Mouse (Mus musculus): Measurements from ENCODE around the gene Usf2. TPM values are rescaled to one million over a fixed set of nuclear protein-coding genes. Genes with fewer than 3 reads are reported as not detected.

Gene Usf2
- polyA plus RNA-seq (2012; ENCODE audit: low replicate concordance): 151 and 188 TPM in 2 replicates

DNA sequence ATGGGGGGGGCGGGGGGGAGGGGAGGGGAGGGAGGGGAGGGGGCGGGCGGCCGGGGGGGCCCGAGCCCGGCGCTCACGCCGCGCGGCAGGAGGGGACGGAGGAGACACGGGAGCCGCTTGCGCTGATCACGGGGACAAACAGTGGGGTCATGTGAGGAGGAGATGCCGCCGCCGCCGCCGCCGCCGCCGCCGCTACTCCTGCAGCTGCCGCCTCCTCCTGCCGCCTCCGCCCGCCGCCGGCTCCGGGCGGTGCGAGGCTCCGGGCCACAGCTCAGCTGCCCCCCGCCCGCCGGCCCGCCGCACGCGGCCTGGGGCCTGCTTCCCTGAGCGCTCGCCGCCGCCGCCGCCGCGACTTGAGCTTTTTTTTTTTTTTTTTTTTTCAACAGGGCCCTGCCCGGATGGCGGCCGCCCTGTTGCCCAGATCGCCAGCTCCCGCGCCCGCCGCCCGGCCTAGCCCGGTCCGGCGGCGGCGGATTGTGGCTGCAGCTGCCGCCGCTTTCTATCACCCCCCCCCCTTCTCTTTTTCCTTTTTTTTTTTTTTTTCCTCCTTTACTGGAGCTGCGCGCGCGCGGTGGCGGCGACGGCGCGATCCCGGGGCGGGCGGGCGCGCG, at the start of gene Usf2:
Usf2 (minus strand) TSS at position 48 of the 611 bp plus-strand sequence.

DNA sequence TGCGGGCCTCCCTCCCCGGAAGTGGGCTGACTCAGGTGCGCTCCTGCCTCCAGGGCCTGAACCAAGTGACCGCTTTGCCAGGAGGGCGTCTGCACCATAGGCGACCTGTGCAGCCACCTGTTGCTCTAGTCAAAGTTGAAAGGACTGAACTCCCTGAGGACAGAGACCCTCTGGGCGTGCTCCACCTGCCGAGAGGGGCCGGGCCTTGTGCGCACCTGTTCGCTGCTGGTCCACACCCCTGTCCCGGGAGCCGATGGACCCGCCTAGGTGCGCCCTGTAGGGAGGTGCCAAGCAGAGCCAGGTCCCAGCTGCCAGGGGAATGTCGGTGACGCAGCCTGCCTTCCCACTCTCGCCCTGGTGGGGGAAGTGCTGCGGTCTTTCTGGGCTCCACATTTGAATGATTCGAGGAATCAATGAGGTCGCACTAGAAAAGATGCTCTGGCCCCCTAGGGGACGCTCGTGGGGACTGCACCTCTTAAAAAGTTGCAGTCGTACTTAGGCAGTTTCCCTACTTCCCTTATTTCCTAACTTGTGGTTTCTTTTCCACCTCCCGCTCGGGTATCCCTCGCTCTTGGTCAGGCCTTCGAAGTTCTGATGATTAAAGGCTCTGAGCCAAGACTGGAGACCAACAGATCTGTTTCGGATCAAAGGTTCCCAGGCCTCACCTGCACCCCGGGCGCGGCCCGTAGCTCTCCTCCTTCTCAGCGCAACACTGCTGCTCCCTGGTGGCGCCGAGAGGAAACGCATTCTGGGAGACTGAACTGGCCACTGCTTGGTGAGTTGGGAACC, 17.1 kb upstream of the Usf2 start, which contains the start of gene Fam187b:
Fam187b (plus strand) TSS at position 290 of the 789 bp plus-strand sequence.

DNA sequence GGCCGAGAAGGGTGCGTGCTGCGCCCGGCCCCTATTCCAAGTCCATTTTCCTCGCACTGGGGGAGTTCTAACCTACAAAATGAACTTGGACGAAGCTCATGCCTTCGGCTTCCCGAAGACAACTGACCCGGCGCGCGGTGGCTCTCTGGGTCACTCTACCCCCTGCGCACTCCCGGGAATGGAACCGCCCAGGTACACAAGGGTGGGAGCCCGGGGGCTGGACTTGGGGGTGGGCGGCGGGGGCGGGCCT, 16.6 kb upstream of the Usf2 start, which contains the start of gene Lsr:
Lsr (minus strand) TSS at position 214 of the 250 bp plus-strand sequence.

DNA sequence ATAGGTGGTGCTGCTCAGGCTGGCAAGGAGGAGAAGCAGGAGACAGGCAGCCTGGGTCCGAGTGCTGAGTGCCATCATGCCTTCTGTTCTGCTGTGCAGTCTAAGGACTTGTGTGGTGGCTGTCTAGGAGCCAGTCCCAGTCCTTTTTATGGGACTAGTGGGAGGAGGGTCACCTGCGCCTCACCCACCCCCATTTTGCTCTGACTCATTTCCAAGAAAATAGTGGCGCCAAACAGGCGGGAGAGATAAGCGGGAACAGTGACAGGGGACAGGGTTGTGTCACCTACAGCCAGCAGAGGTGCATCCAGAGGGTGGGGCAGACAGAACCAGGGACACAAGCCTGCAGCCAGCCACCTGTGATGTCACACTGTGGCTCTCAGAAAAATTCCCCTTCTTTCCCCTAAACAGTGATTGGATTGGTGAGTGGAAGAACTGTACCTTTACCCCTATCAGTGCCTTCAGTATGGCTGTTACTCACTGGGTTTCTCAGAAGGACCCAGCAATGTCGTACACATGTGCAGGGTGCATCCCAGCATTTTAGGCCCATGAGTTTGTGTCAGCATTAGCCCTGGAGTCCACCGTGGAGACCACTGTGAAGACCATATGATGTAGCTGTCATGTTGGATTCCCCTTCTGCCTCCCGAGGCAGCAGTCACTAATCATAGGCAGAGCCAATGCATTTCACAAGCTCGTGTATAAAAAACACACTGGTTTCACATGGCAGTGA, 12.5 kb downstream of the Usf2 start, which contains the start of gene Hamp:
Hamp (minus strand) TSS at position 124 of the 727 bp plus-strand sequence.

DNA sequence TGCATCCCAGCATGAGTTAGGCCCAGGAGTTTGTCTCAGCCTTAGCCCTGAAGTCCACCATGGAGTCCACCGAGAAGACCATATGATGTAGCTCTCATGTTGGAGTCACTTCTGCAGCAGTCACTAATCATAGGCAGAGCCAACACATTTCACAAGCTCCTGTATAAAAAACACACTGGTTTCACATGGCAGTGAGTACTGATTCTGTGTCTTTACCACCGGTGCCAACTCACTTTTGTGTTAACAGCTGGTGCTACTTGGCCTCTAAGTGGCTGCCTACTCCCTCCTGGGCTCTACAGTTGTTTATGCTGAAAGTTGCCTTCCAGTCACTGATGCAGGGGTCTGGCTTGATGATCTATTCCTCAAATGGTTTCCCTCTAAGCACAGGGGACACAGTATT, 32.0 kb downstream of the Usf2 start, which contains the start of gene Hamp2:
Hamp2 (minus strand) TSS at position 101 of the 400 bp plus-strand sequence.

DNA sequence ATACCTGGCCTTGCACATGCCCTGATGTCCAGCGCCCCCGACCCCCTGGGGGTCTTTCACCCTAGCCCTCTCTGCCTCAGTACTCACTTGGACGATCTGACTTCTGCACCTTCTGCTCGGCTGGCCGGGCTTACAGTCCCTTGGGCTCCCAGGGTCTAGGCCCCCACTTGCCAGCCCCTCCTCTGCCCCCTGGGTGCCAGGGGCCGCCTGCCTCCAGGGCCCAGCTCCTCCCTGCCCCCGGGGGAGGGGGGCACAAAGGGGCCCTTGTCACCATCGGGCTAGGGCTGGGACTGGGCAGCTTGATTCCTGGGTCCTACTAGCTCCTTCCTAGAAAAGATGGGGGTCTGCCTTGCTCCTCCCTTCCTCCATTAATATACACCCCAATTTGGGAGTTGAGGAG, 41.9 kb downstream of the Usf2 start, which contains the start of gene Mag:
Mag (minus strand) TSS at position 142 of the 400 bp plus-strand sequence.

Other genes starting within 250 kb of the Usf2 start
- 0.21 and 0.42 TPM in 2 replicates for gene Atp4a, start 244.6 kb downstream of the Usf2 start, polyA plus RNA-seq (2012; ENCODE audit: low replicate concordance)
- gene Tmem147, start 227.3 kb downstream of the Usf2 start, polyA plus RNA-seq (2012; ENCODE audit: low replicate concordance): 45.8 and 81.6 TPM in 2 replicates
- 0.08 TPM in 1 of 2 replicates, not detected in the other for gene Gapdhs, start 213.1 kb downstream of the Usf2 start, polyA plus RNA-seq (2012; ENCODE audit: low replicate concordance)
- 0.57 and 0.62 TPM in 2 replicates for gene Sbsn, start 205.3 kb downstream of the Usf2 start, polyA plus RNA-seq (2012; ENCODE audit: low replicate concordance)
- not detected in 2 replicates for gene Dmkn, start 193.0 kb downstream of the Usf2 start, polyA plus RNA-seq (2012; ENCODE audit: low replicate concordance)
- gene Krtdap, start 168.9 kb downstream of the Usf2 start, polyA plus RNA-seq (2012; ENCODE audit: low replicate concordance): not detected in 2 replicates
- gene Ffar2, start 133.0 kb downstream of the Usf2 start, polyA plus RNA-seq (2012; ENCODE audit: low replicate concordance): 14.6 and 29.3 TPM in 2 replicates
- gene Ffar3, start 100.6 kb downstream of the Usf2 start, polyA plus RNA-seq (2012; ENCODE audit: low replicate concordance): 0.22 and 0.35 TPM in 2 replicates
- 15.4 and 23.8 TPM in 2 replicates for gene Ffar1, start 95.2 kb downstream of the Usf2 start, polyA plus RNA-seq (2012; ENCODE audit: low replicate concordance)
- gene Cd22, start 76.5 kb downstream of the Usf2 start, polyA plus RNA-seq (2012; ENCODE audit: low replicate concordance): 64.8 and 456 TPM in 2 replicates
- gene Mag, start 41.9 kb downstream of the Usf2 start, polyA plus RNA-seq (2012; ENCODE audit: low replicate concordance): 2.7 and 3.1 TPM in 2 replicates
- gene Hamp2, start 32.1 kb downstream of the Usf2 start, polyA plus RNA-seq (2012; ENCODE audit: low replicate concordance): not detected in 2 replicates
- gene Hamp, start 12.8 kb downstream of the Usf2 start, polyA plus RNA-seq (2012; ENCODE audit: low replicate concordance): not detected in 2 replicates
- gene Lsr, start 16.7 kb upstream of the Usf2 start, polyA plus RNA-seq (2012; ENCODE audit: low replicate concordance): 4.8 and 9.2 TPM in 2 replicates
- 0.07 and 0.18 TPM in 2 replicates for gene Fam187b, start 17.0 kb upstream of the Usf2 start, polyA plus RNA-seq (2012; ENCODE audit: low replicate concordance)
- 668 and 903 TPM in 2 replicates for gene Fxyd5, start 85.7 kb upstream of the Usf2 start, polyA plus RNA-seq (2012; ENCODE audit: low replicate concordance)
- 1.7 and 2.9 TPM in 2 replicates for gene Fxyd7, start 94.7 kb upstream of the Usf2 start, polyA plus RNA-seq (2012; ENCODE audit: low replicate concordance)
- gene Fxyd1, start 100.4 kb upstream of the Usf2 start, polyA plus RNA-seq (2012; ENCODE audit: low replicate concordance): 8.0 and 11.6 TPM in 2 replicates
- 0.08 and 0.24 TPM in 2 replicates for gene Lgi4, start 102.5 kb upstream of the Usf2 start, polyA plus RNA-seq (2012; ENCODE audit: low replicate concordance)
- not detected in 2 replicates for gene Fxyd3, start 119.9 kb upstream of the Usf2 start, polyA plus RNA-seq (2012; ENCODE audit: low replicate concordance)
- gene Hpn, start 158.5 kb upstream of the Usf2 start, polyA plus RNA-seq (2012; ENCODE audit: low replicate concordance): 2.6 and 9.2 TPM in 2 replicates
- gene Scn1b, start 170.2 kb upstream of the Usf2 start, polyA plus RNA-seq (2012; ENCODE audit: low replicate concordance): 8.6 and 26.1 TPM in 2 replicates
- gene Gramd1a, start 199.1 kb upstream of the Usf2 start, polyA plus RNA-seq (2012; ENCODE audit: low replicate concordance): 291 and 896 TPM in 2 replicates

Data from hematopoietic multipotent progenitor cell, adult 10-12 weeks (in vitro differentiated cells).